Mouse (Mus musculus): ENCODE results near the gene Errfi1. TPM values are rescaled to one million over a fixed set of nuclear protein-coding genes. Genes with fewer than 3 reads are reported as not detected.

The Errfi1 gene
- polyA plus RNA-seq, 1 experiment from 2014 or later: 36.4 TPM

GRCm38 (mm10) chr4:150836258-150836657 lies 17.5 kb upstream of the Errfi1 start:
- Histone ChIP-seq H3K36me3 (ENCODE audit: control insufficient read depth, insufficient read depth, low read length) (no peaks in the 10 kb centered on the region), H3K4me2 (replicated peaks; ENCODE audit: low read depth, low read length) (no peak overlapping the region)

GRCm38 (mm10) chr4:150836961-150837360 lies 16.8 kb upstream of the Errfi1 start:
- no peak for ATAC-seq (ENCODE audit: insufficient number of reproducible peaks, insufficient read depth, low FRiP score, low read depth)
- no peak overlapping the region for H3K27ac ChIP-seq (ENCODE audit: low read length)
- 88% methylated on average over 12 of the region's 12 CpGs for WGBS

More at GRCm38 (mm10) chr4:150836258-150836657, 17.5 kb upstream of the Errfi1 start:
- H3K4me1 ChIP-seq (ENCODE audit: control insufficient read depth, insufficient read depth, low read length): no peaks in the 10 kb centered on the region
- no peaks in the 10 kb centered on the region for H3K9me3 ChIP-seq (ENCODE audit: control insufficient read depth, low read depth, low read length)
- WGBS: 88% methylated on average over 13 of the region's 13 CpGs
- H3K27me3 ChIP-seq (ENCODE audit: control insufficient read depth, insufficient read depth, low read length): no peaks in the 10 kb centered on the region
- H3K27ac ChIP-seq (ENCODE audit: low read length): no peak overlapping the region
- no peak for ATAC-seq (ENCODE audit: insufficient number of reproducible peaks, insufficient read depth, low FRiP score, low read depth)
- no peak overlapping the region for H3K9ac ChIP-seq (replicated peaks; ENCODE audit: low read depth, low read length)
- H3K4me3 ChIP-seq (ENCODE audit: low read depth, low read length): no peak overlapping the region

GRCm38 (mm10) chr4:150837458-150837857 lies 16.3 kb upstream of the Errfi1 start:
- Histone ChIP-seq H3K27ac (ENCODE audit: low read length) (no peak overlapping the region), H3K27me3 (ENCODE audit: control insufficient read depth, insufficient read depth, low read length) (no peaks in the 10 kb centered on the region), H3K4me3 (ENCODE audit: low read depth, low read length) (no peak overlapping the region), H3K9ac (replicated peaks; ENCODE audit: low read depth, low read length) (no peak overlapping the region), H3K9me3 (ENCODE audit: control insufficient read depth, low read depth, low read length) (no peaks in the 10 kb centered on the region), H3K4me1 (ENCODE audit: control insufficient read depth, insufficient read depth, low read length) (no peaks in the 10 kb centered on the region), H3K4me2 (replicated peaks; ENCODE audit: low read depth, low read length) (no peak overlapping the region), H3K36me3 (ENCODE audit: control insufficient read depth, insufficient read depth, low read length) (no peaks in the 10 kb centered on the region)
- 80% methylated on average over 6 of the region's 6 CpGs for WGBS
- ATAC-seq (ENCODE audit: insufficient number of reproducible peaks, insufficient read depth, low FRiP score, low read depth): no peak

More at GRCm38 (mm10) chr4:150836961-150837360, 16.8 kb upstream of the Errfi1 start:
- Histone ChIP-seq H3K4me2 (replicated peaks; ENCODE audit: low read depth, low read length) (no peak overlapping the region), H3K27me3 (ENCODE audit: control insufficient read depth, insufficient read depth, low read length) (no peaks in the 10 kb centered on the region), H3K4me1 (ENCODE audit: control insufficient read depth, insufficient read depth, low read length) (no peaks in the 10 kb centered on the region), H3K9me3 (ENCODE audit: control insufficient read depth, low read depth, low read length) (no peaks in the 10 kb centered on the region), H3K36me3 (ENCODE audit: control insufficient read depth, insufficient read depth, low read length) (no peaks in the 10 kb centered on the region), H3K9ac (replicated peaks; ENCODE audit: low read depth, low read length) (no peak overlapping the region), H3K4me3 (ENCODE audit: low read depth, low read length) (no peak overlapping the region)

GRCm38 (mm10) chr4:150842045-150842444 lies 11.7 kb upstream of the Errfi1 start:
- WGBS: 83% methylated on average over 5 of the region's 5 CpGs
- H3K4me2 ChIP-seq (replicated peaks; ENCODE audit: low read depth, low read length): no peak overlapping the region
- no peak overlapping the region for H3K27ac ChIP-seq (ENCODE audit: low read length)
- no peaks in the 10 kb centered on the region for H3K4me1 ChIP-seq (ENCODE audit: control insufficient read depth, insufficient read depth, low read length)
- ATAC-seq (ENCODE audit: insufficient number of reproducible peaks, insufficient read depth, low FRiP score, low read depth): no peak
- H3K9ac ChIP-seq (replicated peaks; ENCODE audit: low read depth, low read length): no peak overlapping the region
- no peaks in the 10 kb centered on the region for H3K9me3 ChIP-seq (ENCODE audit: control insufficient read depth, low read depth, low read length)
- H3K36me3 ChIP-seq (ENCODE audit: control insufficient read depth, insufficient read depth, low read length): no peaks in the 10 kb centered on the region
- no peaks in the 10 kb centered on the region for H3K27me3 ChIP-seq (ENCODE audit: control insufficient read depth, insufficient read depth, low read length)
- H3K4me3 ChIP-seq (ENCODE audit: low read depth, low read length): no peak overlapping the region

- H3K36me3 ChIP-seq (ENCODE audit: control insufficient read depth, insufficient read depth, low read length): no peaks in the 10 kb centered on the region
- H3K9ac ChIP-seq (replicated peaks; ENCODE audit: low read depth, low read length): no peak overlapping the region
- no peak overlapping the region for H3K4me3 ChIP-seq (ENCODE audit: low read depth, low read length)
- H3K9me3 ChIP-seq (ENCODE audit: control insufficient read depth, low read depth, low read length): no peaks in the 10 kb centered on the region
- no peaks in the 10 kb centered on the region for H3K27me3 ChIP-seq (ENCODE audit: control insufficient read depth, insufficient read depth, low read length)
- H3K4me2 ChIP-seq (replicated peaks; ENCODE audit: low read depth, low read length): no peak overlapping the region
- WGBS: 82% methylated on average over 7 of the region's 7 CpGs
- ATAC-seq (ENCODE audit: insufficient number of reproducible peaks, insufficient read depth, low FRiP score, low read depth): no peak
- no peak overlapping the region for H3K27ac ChIP-seq (ENCODE audit: low read length)
- no peaks in the 10 kb centered on the region for H3K4me1 ChIP-seq (ENCODE audit: control insufficient read depth, insufficient read depth, low read length)
Observed at GRCm38 (mm10) chr4:150843181-150843580, 10.5 kb upstream of the Errfi1 start.

GRCm38 (mm10) chr4:150846316-150846715 lies 7.4 kb upstream of the Errfi1 start:
- no peak overlapping the region for H3K27ac ChIP-seq (ENCODE audit: low read length)

GRCm38 (mm10) chr4:150849964-150850363 lies 3.8 kb upstream of the Errfi1 start:
- WGBS: 50% methylated on average over 10 of the region's 10 CpGs
- Histone ChIP-seq H3K9ac (replicated peaks; ENCODE audit: low read depth, low read length) (no peak overlapping the region), H3K4me2 (replicated peaks; ENCODE audit: low read depth, low read length) (no peak overlapping the region), H3K4me3 (ENCODE audit: low read depth, low read length) (no peak overlapping the region), H3K36me3 (ENCODE audit: control insufficient read depth, insufficient read depth, low read length) (no peaks in the 10 kb centered on the region), H3K27me3 (ENCODE audit: control insufficient read depth, insufficient read depth, low read length) (no peaks in the 10 kb centered on the region), H3K27ac (ENCODE audit: low read length) (no peak overlapping the region), H3K4me1 (ENCODE audit: control insufficient read depth, insufficient read depth, low read length) (no peaks in the 10 kb centered on the region), H3K9me3 (ENCODE audit: control insufficient read depth, low read depth, low read length) (no peaks in the 10 kb centered on the region)
- no peak for ATAC-seq (ENCODE audit: insufficient number of reproducible peaks, insufficient read depth, low FRiP score, low read depth)

More at GRCm38 (mm10) chr4:150846316-150846715, 7.4 kb upstream of the Errfi1 start:
- no peak for ATAC-seq (ENCODE audit: insufficient number of reproducible peaks, insufficient read depth, low FRiP score, low read depth)
- Histone ChIP-seq H3K36me3 (ENCODE audit: control insufficient read depth, insufficient read depth, low read length) (no peaks in the 10 kb centered on the region), H3K9me3 (ENCODE audit: control insufficient read depth, low read depth, low read length) (no peaks in the 10 kb centered on the region), H3K27me3 (ENCODE audit: control insufficient read depth, insufficient read depth, low read length) (no peaks in the 10 kb centered on the region), H3K4me2 (replicated peaks; ENCODE audit: low read depth, low read length) (no peak overlapping the region), H3K4me1 (ENCODE audit: control insufficient read depth, insufficient read depth, low read length) (no peaks in the 10 kb centered on the region), H3K9ac (replicated peaks; ENCODE audit: low read depth, low read length) (no peak overlapping the region), H3K4me3 (ENCODE audit: low read depth, low read length) (no peak overlapping the region)
- WGBS: 45% methylated on average over 8 of the region's 8 CpGs

- Histone ChIP-seq H3K27me3 (ENCODE audit: control insufficient read depth, insufficient read depth, low read length) (no peaks in the 10 kb centered on the region), H3K9me3 (ENCODE audit: control insufficient read depth, low read depth, low read length) (no peaks in the 10 kb centered on the region), H3K4me3 (ENCODE audit: low read depth, low read length) (no peak overlapping the region), H3K27ac (ENCODE audit: low read length) (no peak overlapping the region), H3K9ac (replicated peaks; ENCODE audit: low read depth, low read length) (no peak overlapping the region), H3K36me3 (ENCODE audit: control insufficient read depth, insufficient read depth, low read length) (no peaks in the 10 kb centered on the region), H3K4me1 (ENCODE audit: control insufficient read depth, insufficient read depth, low read length) (no peaks in the 10 kb centered on the region), H3K4me2 (replicated peaks; ENCODE audit: low read depth, low read length) (no peak overlapping the region)
- no peak for ATAC-seq (ENCODE audit: insufficient number of reproducible peaks, insufficient read depth, low FRiP score, low read depth)
- WGBS: 83% methylated on average over 4 of the region's 4 CpGs
Observed at GRCm38 (mm10) chr4:150850893-150851292, 2.8 kb upstream of the Errfi1 start.

GRCm38 (mm10) chr4:150852045-150852444 lies 1.7 kb upstream of the Errfi1 start:
- no peak overlapping the region for H3K4me3 ChIP-seq (ENCODE audit: low read depth, low read length)
- no peak overlapping the region for H3K27ac ChIP-seq (ENCODE audit: low read length)
- H3K27me3 ChIP-seq (ENCODE audit: control insufficient read depth, insufficient read depth, low read length): no peaks in the 10 kb centered on the region
- no peak for ATAC-seq (ENCODE audit: insufficient number of reproducible peaks, insufficient read depth, low FRiP score, low read depth)
- no peaks in the 10 kb centered on the region for H3K36me3 ChIP-seq (ENCODE audit: control insufficient read depth, insufficient read depth, low read length)
- no peaks in the 10 kb centered on the region for H3K4me1 ChIP-seq (ENCODE audit: control insufficient read depth, insufficient read depth, low read length)
- H3K9me3 ChIP-seq (ENCODE audit: control insufficient read depth, low read depth, low read length): no peaks in the 10 kb centered on the region
- H3K4me2 ChIP-seq (replicated peaks; ENCODE audit: low read depth, low read length): no peak overlapping the region
- 38% methylated on average over 8 of the region's 8 CpGs for WGBS
- no peak overlapping the region for H3K9ac ChIP-seq (replicated peaks; ENCODE audit: low read depth, low read length)

Data from stomach, embryonic 14.5 days (tissue).